Mouse (Mus musculus): Measurements from ENCODE around the gene Nox4. TPM values are rescaled to one million over a fixed set of nuclear protein-coding genes. Genes with fewer than 3 reads are reported as not detected.

Nox4 gene
- polyA plus RNA-seq, 1 experiment from 2014 or later: 2.1 TPM

DNA sequence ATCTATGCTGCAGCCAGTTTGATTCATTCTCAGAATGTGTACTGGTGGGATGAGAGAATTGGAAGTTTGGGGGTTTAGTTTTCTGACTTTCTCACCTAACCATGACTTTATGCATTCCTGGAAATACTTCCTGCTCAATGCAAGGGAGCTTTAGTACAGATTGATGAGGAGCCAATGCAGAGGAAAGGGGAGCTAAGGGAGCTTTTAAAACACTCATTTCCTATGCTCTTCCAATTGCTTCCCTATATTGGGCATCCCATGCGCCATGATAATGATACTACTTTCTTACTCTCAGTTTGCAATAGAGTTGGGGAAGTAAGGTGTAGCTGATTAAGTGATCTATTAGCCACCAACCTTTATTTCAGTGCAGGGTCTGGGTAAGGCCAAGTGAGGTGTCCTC lies 1.0 kb downstream of the Nox4 start:
- H3K4me3 ChIP-seq (replicated peaks; ENCODE audit: low read length): peak overlapping the region; percentile 74
- peak overlapping the region; percentile 56; the same call in 1 of the 2 replicates for H3K27ac ChIP-seq
- ATAC-seq (ENCODE audit: low FRiP score): no peak
- peak overlapping the region; percentile 84 for H3K4me2 ChIP-seq (replicated peaks)
- H3K36me3 ChIP-seq (replicated peaks; ENCODE audit: control insufficient read depth, insufficient read depth): no peaks in the 10 kb centered on the region
- no peaks in the 10 kb centered on the region for H3K9me3 ChIP-seq (ENCODE audit: control insufficient read depth, low read length)
- H3K4me1 ChIP-seq (replicated peaks; ENCODE audit: control insufficient read depth, insufficient read depth, low read length): 0 out of 2 replicates have a peak, but pooled peaks cover 9% of the 10 kb centered on the region
- no peaks in the 10 kb centered on the region for H3K27me3 ChIP-seq (ENCODE audit: control insufficient read depth, insufficient read depth, low read length)
- H3K9ac ChIP-seq: peak overlapping the region; percentile 75
- 81% methylated on average over 1 of the region's 1 CpGs for WGBS
- DNase-seq (ENCODE audit: low spot score): no peak

- ATAC-seq (ENCODE audit: low FRiP score) (no peak), DNase-seq (ENCODE audit: low spot score) (no peak)
- 67% methylated on average over 1 of the region's 1 CpGs for WGBS
- Histone ChIP-seq H3K36me3 (replicated peaks; ENCODE audit: control insufficient read depth, insufficient read depth) (no peaks in the 10 kb centered on the region), H3K4me3 (replicated peaks; ENCODE audit: low read length) (no peak overlapping the region), H3K4me2 (replicated peaks) (no peak overlapping the region), H3K9ac (no peak overlapping the region), H3K9me3 (ENCODE audit: control insufficient read depth, low read length) (no peaks in the 10 kb centered on the region), H3K27ac (no peak overlapping the region), H3K4me1 (replicated peaks; ENCODE audit: control insufficient read depth, insufficient read depth, low read length) (0 out of 2 replicates have a peak, but pooled peaks cover 9% of the 10 kb centered on the region), H3K27me3 (ENCODE audit: control insufficient read depth, insufficient read depth, low read length) (no peaks in the 10 kb centered on the region)
Measured at GRCm38 (mm10) chr7:87247926-87248325, 2.0 kb downstream of the Nox4 start.

DNA sequence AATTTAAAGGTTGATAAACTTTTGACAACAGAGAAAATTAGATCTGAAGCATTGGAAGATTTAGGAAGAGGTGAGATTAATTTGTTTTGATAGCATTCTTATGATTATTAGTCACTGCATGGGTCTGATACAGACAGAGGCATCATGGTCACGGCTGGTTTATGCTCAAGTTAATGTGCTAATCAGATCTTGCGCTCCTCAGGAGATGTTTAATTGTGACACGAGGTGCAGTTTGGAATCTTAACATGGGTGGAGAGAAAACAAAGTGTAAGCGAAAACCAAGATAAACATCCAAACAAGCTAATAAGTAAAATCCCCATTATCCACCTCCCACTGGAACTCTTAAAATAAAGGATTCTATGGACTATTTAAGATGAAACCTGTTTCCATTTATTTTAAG lies 6.2 kb downstream of the Nox4 start:
- DNase-seq (ENCODE audit: low spot score) (no peak), ATAC-seq (ENCODE audit: low FRiP score) (no peak)
- Histone ChIP-seq H3K27me3 (ENCODE audit: control insufficient read depth, insufficient read depth, low read length) (no peaks in the 10 kb centered on the region), H3K4me3 (replicated peaks; ENCODE audit: low read length) (no peak overlapping the region), H3K4me2 (replicated peaks) (no peak overlapping the region), H3K9me3 (ENCODE audit: control insufficient read depth, low read length) (no peaks in the 10 kb centered on the region), H3K36me3 (replicated peaks; ENCODE audit: control insufficient read depth, insufficient read depth) (no peaks in the 10 kb centered on the region), H3K27ac (no peak overlapping the region), H3K4me1 (replicated peaks; ENCODE audit: control insufficient read depth, insufficient read depth, low read length) (0 out of 2 replicates have a peak, but pooled peaks cover 4% of the 10 kb centered on the region), H3K9ac (no peak overlapping the region)
- 72% methylated on average over 4 of the region's 4 CpGs for WGBS

DNA sequence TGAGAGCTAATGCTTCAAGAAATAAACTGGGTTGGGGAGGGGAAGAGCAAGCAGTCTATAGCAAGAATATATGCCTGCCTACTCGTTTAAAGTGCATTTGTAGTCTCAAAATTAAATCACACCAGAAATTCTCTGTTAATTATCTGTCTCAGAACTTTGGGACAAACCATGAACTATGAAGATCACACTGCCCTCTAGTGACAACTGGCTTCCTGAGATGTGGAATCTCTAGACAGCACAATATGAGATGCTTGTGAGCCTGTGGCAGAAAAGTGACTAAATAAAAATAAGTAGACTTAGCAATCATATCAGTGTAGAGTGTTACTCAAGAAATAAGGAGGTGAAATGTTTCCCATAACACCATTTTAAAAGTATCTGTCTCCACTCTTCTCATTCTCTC lies 31.3 kb downstream of the Nox4 start:
- ATAC-seq (ENCODE audit: low FRiP score) (no peak), DNase-seq (ENCODE audit: low spot score) (peak; percentile 80)
- Histone ChIP-seq H3K9ac (no peak overlapping the region), H3K36me3 (replicated peaks; ENCODE audit: control insufficient read depth, insufficient read depth) (no peaks in the 10 kb centered on the region), H3K4me3 (replicated peaks; ENCODE audit: low read length) (no peak overlapping the region), H3K4me2 (replicated peaks) (no peak overlapping the region), H3K27me3 (ENCODE audit: control insufficient read depth, insufficient read depth, low read length) (no peaks in the 10 kb centered on the region), H3K4me1 (replicated peaks; ENCODE audit: control insufficient read depth, insufficient read depth, low read length) (no peaks in the 10 kb centered on the region), H3K27ac (no peak overlapping the region), H3K9me3 (ENCODE audit: control insufficient read depth, low read length) (0 out of 2 replicates have a peak, but pooled peaks cover 2% of the 10 kb centered on the region)
- 2% methylated on average over 1 of the region's 1 CpGs for WGBS

- H3K4me2 ChIP-seq (replicated peaks): no peak overlapping the region
- no peaks in the 10 kb centered on the region for H3K36me3 ChIP-seq (replicated peaks; ENCODE audit: control insufficient read depth, insufficient read depth)
- H3K27me3 ChIP-seq (ENCODE audit: control insufficient read depth, insufficient read depth, low read length): no peaks in the 10 kb centered on the region
- H3K27ac ChIP-seq: no peak overlapping the region
- no peaks in the 10 kb centered on the region for H3K9me3 ChIP-seq (ENCODE audit: control insufficient read depth, low read length)
- no peak overlapping the region for H3K4me3 ChIP-seq (replicated peaks; ENCODE audit: low read length)
- no peak overlapping the region for H3K9ac ChIP-seq
- no peak for DNase-seq (ENCODE audit: low spot score)
- no peaks in the 10 kb centered on the region for H3K4me1 ChIP-seq (replicated peaks; ENCODE audit: control insufficient read depth, insufficient read depth, low read length)
- 91% methylated on average over 1 of the region's 1 CpGs for WGBS
- no peak for ATAC-seq (ENCODE audit: low FRiP score)
Measured at GRCm38 (mm10) chr7:87303726-87304315, 57.9 kb downstream of the Nox4 start.

DNA sequence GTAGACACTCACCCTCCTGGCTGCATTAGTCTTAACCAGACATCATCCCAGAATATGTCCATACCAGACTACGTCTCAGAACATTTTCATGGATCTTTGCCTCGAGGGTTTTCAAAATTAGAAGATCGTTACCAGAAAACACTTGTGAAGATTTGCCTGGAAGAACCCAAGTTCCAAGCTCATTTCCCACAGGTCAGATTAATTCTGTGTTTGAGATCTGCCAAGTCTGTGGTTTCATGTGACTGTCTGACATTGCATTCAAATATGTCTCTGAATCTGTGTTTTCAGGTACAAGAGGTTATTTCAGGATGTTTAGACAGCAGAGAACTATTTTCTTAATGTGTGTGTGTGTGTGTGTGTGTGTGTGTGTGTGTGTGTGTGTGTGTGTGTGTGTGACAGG lies 75.7 kb downstream of the Nox4 start:
- Histone ChIP-seq H3K4me2 (replicated peaks) (no peak overlapping the region), H3K27me3 (ENCODE audit: control insufficient read depth, insufficient read depth, low read length) (no peaks in the 10 kb centered on the region), H3K9ac (no peak overlapping the region), H3K9me3 (ENCODE audit: control insufficient read depth, low read length) (no peaks in the 10 kb centered on the region), H3K4me3 (replicated peaks; ENCODE audit: low read length) (no peak overlapping the region), H3K27ac (no peak overlapping the region), H3K36me3 (replicated peaks; ENCODE audit: control insufficient read depth, insufficient read depth) (no peaks in the 10 kb centered on the region; the same call in 1 of the 2 replicates), H3K4me1 (replicated peaks; ENCODE audit: control insufficient read depth, insufficient read depth, low read length) (no peaks in the 10 kb centered on the region)
- DNase-seq (ENCODE audit: low spot score): no peak
- ATAC-seq (ENCODE audit: low FRiP score): no peak
- WGBS: 88% methylated on average over 3 of the region's 3 CpGs

DNA sequence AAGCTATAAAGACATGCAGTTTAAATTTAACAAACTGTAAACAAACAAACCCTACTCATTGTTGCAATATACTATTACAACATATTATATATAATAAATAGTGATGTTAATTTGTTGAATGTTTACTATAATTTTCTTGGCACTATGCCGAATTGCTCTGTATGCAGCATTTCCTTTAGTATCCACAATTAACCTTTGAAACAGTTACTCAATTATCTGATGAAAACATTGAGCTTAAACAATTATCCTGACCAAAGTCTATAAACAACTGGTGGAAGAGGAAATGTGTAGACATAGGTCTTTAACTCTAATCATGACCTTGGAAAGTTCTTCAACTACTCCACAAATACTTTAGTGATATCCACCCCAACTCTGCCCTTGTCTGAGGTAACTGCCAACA lies 76.2 kb downstream of the Nox4 start:
- H3K4me1 ChIP-seq (replicated peaks; ENCODE audit: control insufficient read depth, insufficient read depth, low read length): no peaks in the 10 kb centered on the region
- ATAC-seq (ENCODE audit: low FRiP score) (no peak), DNase-seq (ENCODE audit: low spot score) (no peak)
- no peak overlapping the region for H3K27ac ChIP-seq
- no peaks in the 10 kb centered on the region for H3K9me3 ChIP-seq (ENCODE audit: control insufficient read depth, low read length)
- H3K36me3 ChIP-seq (replicated peaks; ENCODE audit: control insufficient read depth, insufficient read depth): no peaks in the 10 kb centered on the region; the same call in 1 of the 2 replicates
- no peak overlapping the region for H3K4me3 ChIP-seq (replicated peaks; ENCODE audit: low read length)
- no peak overlapping the region for H3K9ac ChIP-seq
- H3K4me2 ChIP-seq (replicated peaks): no peak overlapping the region
- WGBS: 93% methylated on average over 1 of the region's 1 CpGs
- H3K27me3 ChIP-seq (ENCODE audit: control insufficient read depth, insufficient read depth, low read length): no peaks in the 10 kb centered on the region

GRCm38 (mm10) chr7:87330782-87331558 lies 85.1 kb downstream of the Nox4 start:
- Histone ChIP-seq H3K36me3 (replicated peaks; ENCODE audit: control insufficient read depth, insufficient read depth) (no peaks in the 10 kb centered on the region), H3K9me3 (ENCODE audit: control insufficient read depth, low read length) (no peaks in the 10 kb centered on the region), H3K4me1 (replicated peaks; ENCODE audit: control insufficient read depth, insufficient read depth, low read length) (no peaks in the 10 kb centered on the region), H3K9ac (no peak overlapping the region), H3K4me3 (replicated peaks; ENCODE audit: low read length) (no peak overlapping the region), H3K27me3 (ENCODE audit: control insufficient read depth, insufficient read depth, low read length) (no peaks in the 10 kb centered on the region), H3K4me2 (replicated peaks) (no peak overlapping the region), H3K27ac (no peak overlapping the region)
- DNase-seq (ENCODE audit: low spot score): no peak
- no peak for ATAC-seq (ENCODE audit: low FRiP score)
- WGBS: 92% methylated on average over 5 of the region's 5 CpGs

- Histone ChIP-seq H3K36me3 (replicated peaks; ENCODE audit: control insufficient read depth, insufficient read depth) (no peaks in the 10 kb centered on the region), H3K27me3 (ENCODE audit: control insufficient read depth, insufficient read depth, low read length) (no peaks in the 10 kb centered on the region), H3K4me3 (replicated peaks; ENCODE audit: low read length) (no peak overlapping the region), H3K4me1 (replicated peaks; ENCODE audit: control insufficient read depth, insufficient read depth, low read length) (no peaks in the 10 kb centered on the region), H3K9ac (no peak overlapping the region), H3K27ac (no peak overlapping the region), H3K9me3 (ENCODE audit: control insufficient read depth, low read length) (no peaks in the 10 kb centered on the region), H3K4me2 (replicated peaks) (no peak overlapping the region)
- no peak for DNase-seq (ENCODE audit: low spot score)
- no peak for ATAC-seq (ENCODE audit: low FRiP score)
- 83% methylated on average over 3 of the region's 3 CpGs for WGBS
Measured at GRCm38 (mm10) chr7:87345598-87345997, 99.7 kb downstream of the Nox4 start.

All from hindbrain, embryonic 14.5 days (tissue).